Mouse (Mus musculus) heart, adult 2 months (tissue): ENCODE results near the gene Tspear. TPM values are rescaled to one million over a fixed set of nuclear protein-coding genes. Genes with fewer than 3 reads are reported as not detected.
"Not testable (repeated sequence)": the region's sequence is repeated elsewhere in the genome, so short reads cannot be mapped to it uniquely, and the experiment has no call there.

Experiments
- DNase-seq, 2 experiments: peaks; one replicate each; pipeline ENCODE4 v3.0.0; 2021
- H3K27ac ChIP-seq: fragments of 200-600 bp; 2 replicates; pipeline ENCODE4 v1.8.1; 2022
- H3K27me3 ChIP-seq: fragments of 200-500 bp; 2 replicates; pipeline ENCODE4 v1.6.1; 2012; ENCODE audit warnings: mild to moderate bottlenecking, low read length, inconsistent platforms, mixed read lengths; ENCODE audit not compliant: control insufficient read depth, insufficient read depth
- H3K36me3 ChIP-seq: fragments of 200-500 bp; 2 replicates; pipeline ENCODE4 v1.6.1; 2012; ENCODE audit warnings: low read length, inconsistent platforms; ENCODE audit not compliant: control insufficient read depth, insufficient read depth
- H3K4me1 ChIP-seq: fragments of 200-500 bp; 2 replicates; pipeline ENCODE4 v1.6.1; 2011; ENCODE audit warnings: low read length; ENCODE audit not compliant: control insufficient read depth, insufficient read depth
- H3K4me3 ChIP-seq: fragments of 200-600 bp; 2 replicates; pipeline ENCODE4 v1.8.1; 2022
- H3K79me2 ChIP-seq: fragments of 200-500 bp; replicated peaks from 2 replicates; pipeline ENCODE4 v1.6.1; 2012; ENCODE audit warnings: mild to moderate bottlenecking, inconsistent platforms, low read length, moderate library complexity, mixed read lengths; ENCODE audit not compliant: control insufficient read depth, insufficient read depth
- H3K9ac ChIP-seq: fragments of 200-500 bp; 2 replicates; pipeline ENCODE4 v1.6.1; 2012; ENCODE audit warnings: low read depth, mild to moderate bottlenecking, control low read depth, inconsistent platforms, low read length, mixed read lengths
- CTCF ChIP-seq: fragments of 200-600 bp; IDR thresholded peaks from 2 replicates; pipeline ENCODE4 v1.8.1; 2022; ENCODE audit warnings: antibody characterized with exemption, mild to moderate bottlenecking, moderate library complexity
- EP300 ChIP-seq: fragments of 200-500 bp; IDR thresholded peaks from 2 replicates; pipeline ENCODE4 v1.6.1; 2011; ENCODE audit warnings: low read depth, low read length, control low read depth; ENCODE audit not compliant: insufficient read depth
- POLR2A ChIP-seq: fragments of 200-500 bp; IDR thresholded peaks from 2 replicates; pipeline ENCODE4 v1.6.1; 2011; ENCODE audit warnings: mild to moderate bottlenecking, low read depth, low read length, control low read depth; ENCODE audit not compliant: insufficient read depth
- WGBS: fragments of 180-500 bp; shearing (Covaris S2); methylation state at CpG from one replicate; pipeline ENCODE4 v1.1.7; 2018; 5-methylcytosine and 5-hydroxymethylcytosine counted together
- intact Hi-C: fragments of 180-260 bp; cut with DNase I; formaldehyde crosslinking; loops from one replicate; pipeline ENCODE4 v1.15.1; 2025
- polyA plus RNA-seq: library from polyadenylated mRNA; depleted of rRNA; stranded (reverse); fragments of >200 nt; gene quantifications from 2 replicates; pipeline ENCODE4 v1.2.3, GENCODE M21; 2012
- total RNA-seq, 2 experiments: library from RNA; stranded (reverse); gene quantifications; 2 replicates each; pipeline ENCODE4 v1.2.3; 2021

The Tspear gene
- total and polyA plus RNA-seq, 3 experiments, result not detected

- DNase-seq, result peak; percentile 29 to 56
- H3K9ac ChIP-seq, intact Hi-C loops, H3K27ac ChIP-seq, H3K4me1 ChIP-seq, H3K36me3 ChIP-seq, H3K79me2 ChIP-seq, H3K4me3 ChIP-seq, H3K27me3 ChIP-seq: not testable (repeated sequence)
- WGBS, result 45% methylated on average over 1 of the region's 1 CpGs
These were observed 101.5 kb downstream of the Tspear start, which contains the start of gene Gm7137 for GRCm38 (mm10) chr10:77787876-77788275. Gm7137 (minus strand) TSS chr10:77788200.

GRCm38 (mm10) chr10:77788621-77789020 lies 102.3 kb downstream of the Tspear start:
- H3K9ac ChIP-seq, result no peak overlapping the region
- no peaks in the 10 kb centered on the region; the same call in 1 of the 2 replicates for H3K4me1 ChIP-seq
- WGBS, result 68% methylated on average over 2 of the region's 2 CpGs
- no peak overlapping the region for H3K27ac ChIP-seq
- TF ChIP-seq POLR2A (no peak), CTCF (no peak), EP300 (no peak)
- no peaks in the 10 kb centered on the region for H3K27me3 ChIP-seq
- H3K79me2 ChIP-seq, result no peaks in the 10 kb centered on the region
- intact Hi-C loops, result no loop called here
- H3K36me3 ChIP-seq, result no peaks in the 10 kb centered on the region
- DNase-seq, result no peak
- no peak overlapping the region for H3K4me3 ChIP-seq

GRCm38 (mm10) chr10:77794976-77795375 lies 108.6 kb downstream of the Tspear start, which contains the start of gene Gm9639:
Gm9639 (minus strand) TSS chr10:77795076.
- no peaks in the 10 kb centered on the region for H3K36me3 ChIP-seq
- intact Hi-C loops, result loop anchor here (5.0 kb wide), 1 partner anchor 168 kb away; no protein-coding TSS in a partner anchor
- H3K9ac ChIP-seq, result no peak within 1 kb of the TSS
- no peak within 1 kb of the TSS for H3K4me3 ChIP-seq
- WGBS, result 48% methylated on average over 2 of the region's 2 CpGs
- no peaks in the 10 kb centered on the region; the same call in 1 of the 2 replicates for H3K4me1 ChIP-seq
- DNase-seq, result no peak
- no peaks in the 10 kb centered on the region for H3K27me3 ChIP-seq
- TF ChIP-seq POLR2A (no peak), EP300 (no peak), CTCF (no peak)
- H3K27ac ChIP-seq, result no peak within 1 kb of the TSS
- H3K79me2 ChIP-seq, result no peaks in the 10 kb centered on the region

GRCm38 (mm10) chr10:77797677-77798076 lies 111.3 kb downstream of the Tspear start:
- Histone ChIP-seq H3K4me3 (no peak overlapping the region), H3K79me2 (no peaks in the 10 kb centered on the region), H3K27me3 (no peaks in the 10 kb centered on the region), H3K4me1 (no peaks in the 10 kb centered on the region; the same call in 1 of the 2 replicates), H3K27ac (no peak overlapping the region), H3K9ac (no peak overlapping the region), H3K36me3 (no peaks in the 10 kb centered on the region)
- intact Hi-C loops, result loop anchor here (5.0 kb wide), 1 partner anchor 170 kb away; no protein-coding TSS in a partner anchor
- no peak for DNase-seq
- no peak for TF ChIP-seq POLR2A
- TF ChIP-seq CTCF, result no peak
- TF ChIP-seq EP300, result no peak
- 8% methylated on average over 3 of the region's 3 CpGs for WGBS

- H3K4me1 ChIP-seq, H3K36me3 ChIP-seq, H3K27ac ChIP-seq, H3K79me2 ChIP-seq, H3K9ac ChIP-seq, H3K27me3 ChIP-seq, H3K4me3 ChIP-seq, DNase-seq: not testable (repeated sequence)
- 57% methylated on average over 3 of the region's 3 CpGs for WGBS
- intact Hi-C loops, result loop anchor here (5.0 kb wide), 1 partner anchor 171 kb away; no protein-coding TSS in a partner anchor
These were observed 112.0 kb downstream of the Tspear start for GRCm38 (mm10) chr10:77798164-77798920.

- Histone ChIP-seq H3K9ac (no peak within 1 kb of the TSS), H3K27me3 (no peaks in the 10 kb centered on the region), H3K79me2 (no peaks in the 10 kb centered on the region), H3K27ac (no peak within 1 kb of the TSS), H3K4me3 (no peak within 1 kb of the TSS), H3K36me3 (no peaks in the 10 kb centered on the region), H3K4me1 (no peaks in the 10 kb centered on the region)
- no peak for DNase-seq
- TF ChIP-seq EP300 (no peak), POLR2A (no peak), CTCF (no peak)
- intact Hi-C loops, result loop anchor here (5.0 kb wide), 1 partner anchor 172 kb away; no protein-coding TSS in a partner anchor
- 71% methylated on average over 8 of the region's 8 CpGs for WGBS
These were observed 112.6 kb downstream of the Tspear start, which contains the start of gene Gm19668 for GRCm38 (mm10) chr10:77798921-77799508. Gm19668 (minus strand) TSS chr10:77799133.
